Mouse (Mus musculus): ENCODE results near the gene Mfsd12.

GRCm38 (mm10) chr10:81395127-81395526, 37.8 kb downstream of the Mfsd12 start:
- TF ChIP-seq CTCF (IDR thresholded peaks at IDR 0.05; ENCODE audit: low read depth) (peak; percentile 91), EP300 (IDR thresholded peaks at IDR 0.05; ENCODE audit: low read depth) (no peak)

Data from heart, postnatal 0 days (tissue).